Mouse (Mus musculus) ES-Bruce4 (cell line): ENCODE results near the gene Sox9. TPM values are rescaled to one million over a fixed set of nuclear protein-coding genes. Genes with fewer than 3 reads are reported as not detected.

Source experiments
- H3K27ac ChIP-seq: 2 replicates; pipeline ENCODE4 v1.5.1; 2012; ENCODE audit warnings: low read length, inconsistent platforms; ENCODE audit not compliant: insufficient read depth
- H3K27me3 ChIP-seq: 2 replicates; pipeline ENCODE4 v1.6.1; 2012; ENCODE audit warnings: mild to moderate bottlenecking, low read length, inconsistent platforms; ENCODE audit not compliant: control insufficient read depth, poor library complexity, insufficient read depth, severe bottlenecking
- H3K36me3 ChIP-seq: 2 replicates; pipeline ENCODE4 v1.6.1; 2012; ENCODE audit warnings: inconsistent platforms, mild to moderate bottlenecking, low read length, moderate library complexity; ENCODE audit not compliant: control insufficient read depth, poor library complexity, insufficient read depth, severe bottlenecking
- H3K4me1 ChIP-seq: one replicate; pipeline ENCODE4 v1.8.1; 2011; ENCODE audit warnings: low read length; ENCODE audit not compliant: control insufficient read depth, insufficient read depth
- H3K4me3 ChIP-seq: 2 replicates; pipeline ENCODE4 v1.5.1; 2011; ENCODE audit warnings: low read depth, mild to moderate bottlenecking, low read length
- H3K9ac ChIP-seq: 2 replicates; pipeline ENCODE4 v1.6.1; 2012; ENCODE audit warnings: low read depth, mild to moderate bottlenecking, inconsistent platforms; ENCODE audit not compliant: poor library complexity, severe bottlenecking
- H3K9me3 ChIP-seq: replicated peaks from 2 replicates; pipeline ENCODE4 v1.6.1; 2012; ENCODE audit warnings: mild to moderate bottlenecking, low read length, inconsistent platforms; ENCODE audit not compliant: control insufficient read depth, poor library complexity, insufficient read depth, severe bottlenecking
- CTCF ChIP-seq: IDR thresholded peaks from one replicate; pipeline ENCODE4 v1.8.1; 2011; ENCODE audit warnings: low read depth, low read length
- EP300 ChIP-seq: IDR thresholded peaks from 2 replicates; pipeline ENCODE4 v1.6.1; 2011; ENCODE audit warnings: low read depth, low read length; ENCODE audit not compliant: insufficient read depth
- POLR2A ChIP-seq: IDR thresholded peaks from one replicate; pipeline ENCODE4 v1.8.1; 2011; ENCODE audit warnings: low read length; ENCODE audit not compliant: insufficient read depth
- polyA plus RNA-seq: library from polyadenylated mRNA; stranded (reverse); fragments of >200 nt; gene quantifications from 2 replicates; pipeline ENCODE4 v1.2.4, GENCODE M21; 2011; ENCODE audit warnings: low read depth; ENCODE audit not compliant: missing spikeins, insufficient read depth, insufficient read length

The Sox9 gene
- polyA plus RNA-seq, 1 experiment, result 0.33 TPM

DNA sequence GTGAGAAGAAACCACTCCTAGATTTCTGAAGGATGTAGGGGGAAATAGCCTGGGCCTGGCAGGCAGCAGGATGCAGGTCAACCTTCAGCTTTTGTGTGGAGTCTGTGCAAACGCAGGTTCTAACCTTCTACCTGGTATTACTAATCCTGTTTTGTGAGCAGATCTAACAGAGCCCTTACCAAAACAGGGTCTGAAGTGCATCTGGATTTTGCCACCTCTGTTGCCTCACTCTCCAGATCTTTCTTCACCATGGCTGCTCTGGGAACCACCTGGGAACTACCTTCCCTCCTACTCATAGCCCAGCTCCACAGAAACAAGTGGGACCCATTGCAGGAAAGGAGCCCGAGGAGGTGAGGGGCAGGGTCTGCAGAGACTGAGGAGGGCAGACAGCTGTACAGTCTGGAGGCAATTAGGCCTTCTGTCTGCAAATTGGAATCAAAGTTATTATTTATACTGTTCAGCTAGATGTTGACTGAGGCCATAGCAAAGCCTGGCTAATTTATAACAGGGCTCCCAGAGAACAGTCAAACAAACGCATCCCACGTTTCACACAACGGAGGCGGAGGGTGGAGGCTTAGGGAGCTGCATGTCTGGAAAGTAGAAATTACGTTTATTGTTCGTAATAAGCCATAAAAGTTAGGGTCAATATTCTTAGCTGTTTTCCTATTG is 25.9 kb downstream of the Sox9 start:
- Histone ChIP-seq H3K36me3 (no peaks in the 10 kb centered on the region), H3K9me3 (no peaks in the 10 kb centered on the region), H3K4me1 (no peaks in the 10 kb centered on the region), H3K27ac (no peak overlapping the region), H3K4me3 (no peak overlapping the region), H3K9ac (no peak overlapping the region), H3K27me3 (no peaks in the 10 kb centered on the region; the same call in none of the 2 replicates)
- TF ChIP-seq EP300, result no peak
- TF ChIP-seq CTCF, result no peak

DNA sequence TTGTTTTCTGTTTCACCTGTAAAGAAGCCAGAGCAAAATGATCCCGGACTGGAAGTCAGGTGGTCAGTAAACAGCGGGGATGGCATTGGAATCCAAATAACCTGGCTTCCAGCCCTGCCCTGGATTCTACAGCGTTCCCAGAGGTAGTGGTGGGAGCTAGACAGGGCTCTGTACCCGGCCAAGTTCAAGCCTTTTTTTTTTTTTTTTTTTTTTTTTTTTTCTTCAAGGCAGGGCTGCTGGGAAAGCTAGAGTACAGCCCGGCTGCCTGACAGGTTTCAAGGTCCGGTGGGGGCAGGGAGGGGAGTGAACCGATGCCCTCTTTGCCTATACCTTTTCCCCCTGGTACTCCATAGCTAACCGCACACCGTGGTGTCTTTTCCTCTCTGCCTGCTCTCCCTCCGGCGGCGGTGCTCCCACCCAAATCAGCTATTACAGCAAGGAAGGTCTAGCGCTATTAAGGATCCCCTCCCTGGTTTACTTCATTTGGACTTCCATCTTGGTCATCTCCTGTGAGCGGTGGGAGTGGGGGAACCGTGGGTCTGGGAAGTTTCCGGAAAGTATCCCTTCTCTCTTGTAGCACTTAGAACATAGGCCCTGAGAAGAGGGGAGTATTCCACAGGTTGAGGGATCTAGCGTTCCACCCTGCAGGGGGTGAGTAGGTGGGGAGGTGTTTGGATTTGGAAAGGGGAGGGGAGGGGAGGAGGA is 28.6 kb downstream of the Sox9 start:
- no peaks in the 10 kb centered on the region for H3K36me3 ChIP-seq
- H3K27ac ChIP-seq, result no peak overlapping the region
- TF ChIP-seq EP300, result no peak
- no peak for TF ChIP-seq CTCF
- no peak for TF ChIP-seq POLR2A
- no peak overlapping the region for H3K9ac ChIP-seq
- H3K4me3 ChIP-seq, result peak overlapping the region; percentile 55
- H3K27me3 ChIP-seq, result no peaks in the 10 kb centered on the region; the same call in 1 of the 2 replicates
- no peaks in the 10 kb centered on the region for H3K9me3 ChIP-seq
- no peaks in the 10 kb centered on the region for H3K4me1 ChIP-seq

DNA sequence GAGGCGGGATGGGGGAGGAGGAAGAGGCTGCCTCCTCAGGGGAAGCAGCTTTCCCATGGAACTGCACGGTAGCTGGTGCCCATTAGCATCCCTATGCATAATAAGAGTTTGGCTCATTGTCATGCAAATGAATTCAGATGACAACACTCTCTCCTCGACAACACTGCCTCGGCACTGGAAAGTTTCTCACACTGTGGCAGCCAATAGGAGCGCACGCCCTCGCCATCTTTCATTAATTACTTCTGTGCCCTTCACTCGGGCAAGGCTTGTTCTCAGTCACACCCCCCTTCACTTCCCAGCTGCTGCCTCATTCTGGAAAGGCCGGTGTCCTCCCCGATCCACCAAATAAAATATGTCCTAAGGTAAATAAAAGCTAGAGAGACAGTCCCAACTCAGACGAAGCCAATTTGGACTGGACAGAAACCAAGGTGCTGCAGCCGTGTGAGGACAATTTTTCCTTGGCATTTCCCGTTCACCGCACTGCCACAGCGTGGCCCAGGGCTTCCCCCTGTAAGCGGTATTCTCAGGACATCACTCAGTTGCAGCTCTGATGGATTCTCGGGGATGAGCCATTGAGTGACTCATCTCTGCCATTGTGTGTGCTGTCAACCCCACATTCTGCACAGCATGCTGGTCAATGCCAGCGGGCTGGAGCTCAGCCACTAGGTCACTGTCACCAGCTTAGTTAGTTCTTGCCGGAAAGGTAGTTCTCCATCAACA is 29.3 kb downstream of the Sox9 start:
- TF ChIP-seq EP300 (peak; percentile 84), CTCF (no peak)
- no peak overlapping the region for H3K9ac ChIP-seq
- H3K4me1 ChIP-seq, result no peaks in the 10 kb centered on the region
- no peaks in the 10 kb centered on the region for H3K9me3 ChIP-seq
- no peak overlapping the region for H3K27ac ChIP-seq
- no peaks in the 10 kb centered on the region; the same call in 1 of the 2 replicates for H3K27me3 ChIP-seq
- no peaks in the 10 kb centered on the region for H3K36me3 ChIP-seq
- H3K4me3 ChIP-seq, result peak overlapping the region; percentile 55; the same call in 1 of the 2 replicates

DNA sequence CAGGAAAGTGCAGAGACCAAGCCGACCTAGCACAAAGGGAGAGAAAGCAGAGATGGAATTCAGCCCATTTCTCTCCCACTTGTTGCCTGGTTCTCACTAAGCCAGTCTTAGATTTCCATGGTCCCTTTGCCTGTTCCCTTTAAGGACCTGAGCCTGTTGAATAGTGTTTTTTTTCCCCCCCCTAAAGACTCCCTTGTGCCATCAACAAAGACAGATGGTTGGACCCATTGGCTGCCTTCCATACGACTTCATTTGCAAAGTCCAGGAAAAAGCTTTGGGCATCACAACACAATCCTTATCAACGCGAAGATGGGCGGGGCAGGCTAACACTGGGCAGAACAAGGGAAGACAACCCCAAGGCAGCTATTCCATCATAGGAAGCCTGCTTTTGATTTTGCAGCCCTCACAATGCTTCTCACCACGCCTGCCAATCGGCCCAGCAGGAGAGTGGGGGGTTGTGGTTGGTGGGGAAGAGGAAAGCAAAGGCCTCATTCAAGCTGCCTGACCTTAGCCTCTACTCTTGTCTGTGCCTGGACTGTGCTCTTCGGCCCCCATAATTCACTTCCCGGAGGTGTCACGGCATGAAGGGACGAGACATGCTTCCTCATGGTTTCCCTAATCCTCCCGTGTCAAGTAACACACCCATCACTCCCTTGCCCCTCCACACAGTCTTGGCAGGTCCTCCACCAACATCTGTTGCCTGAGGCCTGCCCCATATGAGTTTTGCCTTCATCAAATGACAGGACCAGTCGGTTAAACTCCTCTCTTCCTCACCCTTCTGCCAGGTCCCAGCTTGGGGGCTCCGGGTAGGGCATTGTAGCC is 36.0 kb downstream of the Sox9 start:
- H3K27ac ChIP-seq, result no peak overlapping the region
- H3K4me3 ChIP-seq, result no peak overlapping the region

DNA sequence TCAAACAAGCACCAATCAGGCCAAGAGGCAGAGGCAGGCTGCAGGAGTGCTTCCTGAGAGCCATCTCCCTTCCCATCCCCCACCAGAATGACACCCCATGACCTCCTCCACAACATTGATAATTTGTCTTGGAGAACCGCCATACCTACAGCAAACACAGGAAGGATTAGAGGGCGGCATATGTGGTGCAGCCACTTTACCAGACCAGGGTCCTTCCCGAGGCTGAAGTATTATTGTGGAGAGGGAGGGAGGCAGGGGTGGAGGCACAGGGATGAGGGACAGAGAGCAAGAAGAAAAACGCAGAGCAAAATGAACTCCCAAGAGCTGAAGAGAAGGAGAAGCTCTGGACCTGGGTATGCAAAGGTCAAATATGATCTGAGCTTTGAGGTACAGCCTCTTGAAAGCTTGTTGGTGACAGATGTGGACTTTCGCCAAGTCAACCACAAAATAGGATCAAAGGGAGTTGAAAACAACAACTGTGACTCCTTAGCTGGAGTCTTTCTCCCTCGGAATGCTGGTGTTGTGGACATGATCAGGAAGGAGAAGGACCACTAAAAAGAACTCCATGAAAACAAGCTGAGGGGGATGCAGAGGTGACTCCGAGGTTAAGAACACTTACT is 36.7 kb downstream of the Sox9 start:
- TF ChIP-seq POLR2A, result no peak
- TF ChIP-seq EP300, result no peak
- TF ChIP-seq CTCF, result no peak
- no peak overlapping the region for H3K27ac ChIP-seq
- H3K9ac ChIP-seq, result no peak overlapping the region

More for the DNA sequence above, 36.0 kb downstream of the Sox9 start:
- Histone ChIP-seq H3K4me1 (no peaks in the 10 kb centered on the region), H3K36me3 (no peaks in the 10 kb centered on the region), H3K9me3 (no peaks in the 10 kb centered on the region), H3K9ac (no peak overlapping the region), H3K27me3 (no peaks in the 10 kb centered on the region)
- TF ChIP-seq CTCF (no peak), EP300 (no peak), POLR2A (no peak)

More for the DNA sequence above, 36.7 kb downstream of the Sox9 start:
- no peak overlapping the region for H3K4me3 ChIP-seq
- no peaks in the 10 kb centered on the region for H3K36me3 ChIP-seq
- H3K27me3 ChIP-seq, result no peaks in the 10 kb centered on the region
- H3K4me1 ChIP-seq, result no peaks in the 10 kb centered on the region
- H3K9me3 ChIP-seq, result no peaks in the 10 kb centered on the region
